Mouse (Mus musculus) G1E-ER4 (cell line): ENCODE measurements around the gene N4bp2l1. TPM values are rescaled to one million over a fixed set of nuclear protein-coding genes. Genes with fewer than 3 reads are reported as not detected.

Source experiments
- GATA1 ChIP-seq: IDR thresholded peaks from one replicate; pipeline ENCODE4 v1.8.0; 2012; ENCODE audit warnings: low read length, inconsistent platforms
- polyA plus RNA-seq: library from polyadenylated mRNA; stranded (reverse); fragments of >175 nt; gene quantifications from 2 replicates; pipeline ENCODE4 v1.2.3, GENCODE M21; 2012

The N4bp2l1 gene
- polyA plus RNA-seq, 1 experiment = 0.30 TPM

DNA sequence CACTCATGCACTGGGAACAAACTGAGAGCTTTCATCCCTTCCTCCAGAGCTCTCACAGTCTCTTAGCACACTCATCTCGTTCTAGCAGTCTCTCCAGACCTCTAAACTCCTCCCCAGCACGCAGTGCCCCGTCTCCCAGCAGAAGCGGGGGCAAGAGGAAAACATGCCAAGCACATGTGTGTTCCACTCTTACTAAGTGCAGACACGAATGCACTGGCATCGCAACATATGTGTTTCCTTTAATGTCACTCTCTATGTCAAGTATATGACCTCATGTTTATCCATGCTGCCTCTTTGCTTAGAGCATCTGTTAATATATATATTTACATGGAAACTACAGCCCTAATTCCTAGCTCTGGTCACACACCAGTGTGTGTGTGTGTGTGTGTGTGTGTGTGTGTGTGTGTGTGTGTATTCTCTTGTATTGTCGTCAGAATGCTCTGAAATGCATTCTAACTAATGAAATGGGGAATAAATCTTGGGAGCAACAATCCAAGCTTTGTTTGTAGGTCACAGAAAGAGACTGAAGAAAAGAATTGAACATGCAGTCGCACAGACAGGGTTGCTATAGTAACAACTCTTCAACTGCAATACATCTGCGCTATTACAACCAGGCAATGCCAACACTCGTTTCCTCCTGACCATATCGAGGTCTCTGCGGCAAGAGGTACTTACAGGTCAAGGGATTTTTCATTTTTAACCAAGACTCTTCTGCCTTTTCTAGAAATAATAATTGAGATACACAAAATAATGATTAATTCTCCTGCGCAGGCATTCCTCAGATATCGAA, 4.6 kb upstream of the N4bp2l1 start:
- no peak for TF ChIP-seq GATA1

DNA sequence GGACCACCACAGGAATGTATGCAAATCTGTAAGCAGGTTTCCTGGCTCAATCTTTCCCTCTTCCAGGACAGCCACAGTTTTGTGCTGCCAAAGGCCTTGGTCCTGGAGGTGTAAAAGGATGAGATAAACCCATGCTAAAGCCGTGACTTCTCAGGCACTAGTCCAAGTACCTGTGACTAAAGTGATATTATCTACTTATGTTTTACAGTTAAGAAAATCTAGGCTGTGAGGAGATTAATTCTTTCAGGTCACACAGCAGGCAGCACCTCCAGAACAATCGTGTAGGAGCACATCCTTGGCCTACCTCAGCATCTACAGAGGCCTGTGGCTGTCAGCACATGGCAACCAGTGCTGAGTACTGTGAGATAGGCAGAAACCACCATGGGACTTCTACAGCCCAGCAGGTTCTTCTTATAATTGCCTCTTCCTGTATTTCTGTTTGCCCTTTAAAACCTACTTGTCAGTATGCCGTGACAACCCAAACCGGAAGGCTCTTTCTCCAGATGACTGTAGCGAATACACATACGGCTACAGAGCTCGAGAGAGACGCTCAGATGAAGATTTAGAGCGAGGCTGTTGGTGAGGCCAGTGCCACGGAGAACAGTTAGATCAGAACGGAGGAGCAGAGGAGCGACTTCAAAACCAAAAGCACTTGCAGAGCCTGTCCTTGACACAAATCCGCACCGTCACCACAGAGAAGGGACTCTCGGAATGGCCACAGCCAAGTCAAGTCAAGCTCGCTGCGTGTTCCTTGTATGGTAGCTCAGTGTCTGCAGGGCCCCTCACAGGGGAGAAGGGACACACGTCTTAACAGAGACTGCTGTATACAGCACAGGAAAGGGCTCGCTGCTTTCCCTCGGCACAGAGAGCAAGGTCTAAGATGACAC, 3.8 kb upstream of the N4bp2l1 start:
- TF ChIP-seq GATA1 = no peak

DNA sequence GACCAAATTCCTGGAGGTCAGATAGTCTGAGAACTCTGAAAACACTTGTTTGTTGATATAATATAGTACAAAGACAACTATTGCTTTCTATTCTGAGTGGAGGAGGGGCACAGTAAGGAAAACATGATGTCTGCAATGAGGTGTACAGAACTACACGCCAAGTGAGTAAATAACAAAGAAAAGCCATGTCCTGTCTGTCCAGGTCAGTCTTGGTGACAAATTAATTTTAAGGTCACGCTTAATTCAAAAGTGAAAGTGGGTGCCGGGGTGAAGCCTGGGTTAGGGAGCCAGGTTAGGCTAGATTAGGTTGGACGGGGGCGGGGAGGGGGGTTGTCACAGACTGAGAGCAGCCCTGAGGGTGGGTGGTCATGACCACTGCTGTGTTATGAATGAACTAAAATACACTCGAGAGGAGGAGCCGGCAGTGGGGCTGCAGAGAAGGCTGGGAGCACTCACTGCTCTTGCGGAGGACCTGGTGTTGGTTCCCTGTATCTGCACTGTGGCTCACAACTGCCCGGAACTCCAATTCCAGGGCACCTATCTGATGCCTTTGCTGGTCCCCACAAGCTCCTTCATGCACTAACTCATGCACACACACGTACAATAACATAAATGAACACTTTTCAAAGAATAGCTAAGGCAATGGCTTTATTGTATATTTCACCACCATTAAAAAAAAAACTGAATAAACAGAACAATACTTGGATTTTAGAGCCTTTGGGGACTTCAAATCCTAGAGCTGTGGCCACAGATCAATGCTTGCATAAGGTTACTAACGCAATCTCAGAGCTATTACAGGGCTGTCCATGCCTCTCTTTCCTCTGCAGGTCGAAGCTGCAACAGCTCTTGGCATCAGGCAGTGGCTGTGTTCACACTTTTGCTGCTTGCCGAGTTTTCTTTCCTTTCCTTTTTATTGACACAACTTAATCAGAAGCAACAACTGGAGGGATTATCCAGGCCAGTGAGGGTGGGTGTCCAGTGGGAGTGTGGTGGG, 2.6 kb upstream of the N4bp2l1 start:
- no peak for TF ChIP-seq GATA1

GRCm38 (mm10) chr5:150598202-150599119, 1.5 kb upstream of the N4bp2l1 start:
- TF ChIP-seq GATA1 = no peak

DNA sequence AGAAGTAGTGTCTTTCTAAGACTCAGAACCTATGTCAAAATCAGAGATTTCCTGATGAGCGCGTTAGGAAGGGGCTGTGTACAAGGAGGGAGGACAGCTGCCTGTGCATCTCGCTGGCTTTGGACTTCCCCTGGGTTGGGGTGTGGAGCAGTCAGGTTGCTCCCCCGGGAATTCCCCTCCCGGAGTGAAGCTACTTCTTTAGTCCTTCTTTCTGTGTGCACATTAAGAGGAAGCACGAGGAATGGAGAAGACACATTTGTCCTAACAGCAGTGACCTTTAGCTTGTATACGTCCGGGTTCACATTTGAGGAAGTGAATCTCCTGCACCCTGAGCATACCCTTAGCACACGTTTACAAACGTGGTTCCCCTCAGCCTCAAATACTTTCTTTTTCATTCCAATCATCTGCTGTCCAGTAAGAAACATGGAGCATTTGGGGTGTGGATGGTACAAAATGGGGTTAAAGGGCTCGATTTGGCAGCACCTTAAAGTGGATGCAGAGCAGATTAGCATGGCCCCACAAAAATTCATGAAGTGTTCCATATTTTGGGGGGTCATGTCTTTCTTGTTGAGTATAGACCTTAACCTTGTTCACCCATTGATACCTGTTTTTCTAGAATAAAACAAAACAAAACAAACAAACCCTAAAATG, 1.5 kb downstream of the N4bp2l1 start:
- TF ChIP-seq GATA1 = no peak

- no peak for TF ChIP-seq GATA1
These were observed 2.2 kb downstream of the N4bp2l1 start for GRCm38 (mm10) chr5:150594649-150595339.

- no peak for TF ChIP-seq GATA1
These were observed 3.0 kb downstream of the N4bp2l1 start for GRCm38 (mm10) chr5:150593756-150594648.

GRCm38 (mm10) chr5:150592904-150593755, 3.9 kb downstream of the N4bp2l1 start:
- no peak for TF ChIP-seq GATA1

DNA sequence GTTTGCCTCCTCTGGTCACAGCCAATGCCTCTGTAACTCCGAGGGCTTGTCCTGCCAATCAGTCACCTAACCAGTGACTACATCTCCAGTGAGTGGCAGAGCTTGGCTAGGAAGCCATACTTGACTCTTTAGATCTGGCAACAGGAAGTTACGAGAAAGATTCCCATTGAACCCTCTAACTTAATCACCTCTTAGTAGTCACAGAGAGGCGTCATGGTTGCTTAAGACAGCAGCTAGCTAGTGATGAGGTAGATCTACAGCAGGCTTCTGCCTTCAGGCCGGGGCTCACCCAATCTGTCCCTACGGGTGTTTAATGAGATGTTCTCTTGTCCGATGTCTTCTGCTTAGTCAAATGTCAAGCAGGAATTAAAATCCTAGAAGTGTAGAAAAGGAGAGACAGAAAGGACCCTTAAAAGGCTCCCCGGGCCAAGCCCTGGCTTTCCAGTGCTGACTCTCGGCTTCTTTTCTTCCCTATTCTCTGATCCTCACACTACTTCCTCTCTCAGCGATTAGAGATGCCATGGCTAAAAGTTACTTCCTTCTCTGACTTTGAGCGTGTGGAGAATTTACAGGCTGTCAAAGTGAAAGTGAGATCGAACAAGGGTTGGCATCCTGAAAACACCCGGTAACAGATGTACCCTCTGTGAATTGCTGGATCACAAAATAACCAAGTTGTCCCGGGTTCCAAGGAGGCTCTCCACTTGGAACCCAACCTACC, 4.6 kb downstream of the N4bp2l1 start:
- TF ChIP-seq GATA1 = no peak

- TF ChIP-seq GATA1 = no peak
These were observed 7.0 kb downstream of the N4bp2l1 start for GRCm38 (mm10) chr5:150589945-150590344.

DNA sequence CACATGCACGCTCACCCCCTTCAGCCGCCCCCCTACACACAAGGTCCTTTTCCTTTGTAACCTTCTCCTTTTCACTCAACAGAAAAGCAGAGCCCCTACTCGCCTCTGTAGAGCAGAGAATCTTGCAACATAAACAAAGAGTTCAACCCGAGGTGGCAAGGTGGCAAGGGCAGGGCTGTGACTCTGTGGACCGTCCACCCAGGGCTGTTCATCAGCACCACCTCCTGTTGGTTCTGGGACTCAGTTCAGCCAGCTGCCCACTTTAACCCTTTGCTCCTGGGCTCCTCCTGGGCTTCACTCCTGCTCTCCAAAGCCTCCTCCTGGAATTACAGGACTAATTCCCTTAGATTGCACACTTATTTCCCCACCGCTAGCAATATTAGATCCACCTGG, 12.7 kb downstream of the N4bp2l1 start:
- TF ChIP-seq GATA1 = no peak
